Mouse (Mus musculus): ENCODE measurements at regions not wholly inside any gene's neighbourhood (a gene's known extent, or its start where the extent isn't known, plus 50 kb on each side); places are given as distances from the start of the nearest gene placed in this dataset.

GRCm38 (mm10) chr6:120614526-120614925 lies 51.6 kb upstream of the Cecr2 start:
- H3K27ac ChIP-seq (ENCODE audit: low read depth, low read length) = no peak overlapping the region
- ATAC-seq = no peak
- H3K27me3 ChIP-seq (replicated peaks; ENCODE audit: control insufficient read depth, insufficient read depth, low read length) = no peaks in the 10 kb centered on the region
- H3K4me2 ChIP-seq (ENCODE audit: low read length) = no peak overlapping the region
- no peak overlapping the region for H3K9ac ChIP-seq (ENCODE audit: low read length)
- no peaks in the 10 kb centered on the region for H3K4me1 ChIP-seq (ENCODE audit: control insufficient read depth, insufficient read depth, low read length)
- WGBS = 94% methylated on average over 3 of the region's 3 CpGs
- H3K9me3 ChIP-seq (replicated peaks; ENCODE audit: control insufficient read depth, low read length) = no peaks in the 10 kb centered on the region
- H3K4me3 ChIP-seq (ENCODE audit: low read depth, low read length) = no peak overlapping the region
- DNase-seq (ENCODE audit: low spot score) = no peak
- H3K36me3 ChIP-seq (ENCODE audit: control insufficient read depth, insufficient read depth, low read length) = no peaks in the 10 kb centered on the region

- H3K9ac ChIP-seq (ENCODE audit: low read length) = no peak overlapping the region
- no peak overlapping the region for H3K4me2 ChIP-seq (ENCODE audit: low read length)
- ATAC-seq = no peak
Observed at GRCm38 (mm10) chr6:120612346-120612745, 53.8 kb upstream of the Cecr2 start.

GRCm38 (mm10) chr6:120609858-120610257 lies 56.3 kb upstream of the Cecr2 start:
- Histone ChIP-seq H3K4me1 (ENCODE audit: control insufficient read depth, insufficient read depth, low read length) (no peaks in the 10 kb centered on the region), H3K36me3 (ENCODE audit: control insufficient read depth, insufficient read depth, low read length) (no peaks in the 10 kb centered on the region), H3K27ac (ENCODE audit: low read depth, low read length) (no peak overlapping the region), H3K9me3 (replicated peaks; ENCODE audit: control insufficient read depth, low read length) (no peaks in the 10 kb centered on the region), H3K4me3 (ENCODE audit: low read depth, low read length) (no peak overlapping the region), H3K27me3 (replicated peaks; ENCODE audit: control insufficient read depth, insufficient read depth, low read length) (no peaks in the 10 kb centered on the region), H3K9ac (ENCODE audit: low read length) (no peak overlapping the region), H3K4me2 (ENCODE audit: low read length) (no peak overlapping the region)
- WGBS = 80% methylated on average over 4 of the region's 4 CpGs
- DNase-seq (ENCODE audit: low spot score) = no peak
- ATAC-seq = no peak

More at GRCm38 (mm10) chr6:120612346-120612745, 53.8 kb upstream of the Cecr2 start:
- no peaks in the 10 kb centered on the region for H3K4me1 ChIP-seq (ENCODE audit: control insufficient read depth, insufficient read depth, low read length)
- WGBS = 81% methylated on average over 7 of the region's 7 CpGs
- no peak overlapping the region for H3K4me3 ChIP-seq (ENCODE audit: low read depth, low read length)
- DNase-seq (ENCODE audit: low spot score) = no peak
- no peaks in the 10 kb centered on the region for H3K9me3 ChIP-seq (replicated peaks; ENCODE audit: control insufficient read depth, low read length)
- H3K27ac ChIP-seq (ENCODE audit: low read depth, low read length) = no peak overlapping the region
- no peaks in the 10 kb centered on the region for H3K36me3 ChIP-seq (ENCODE audit: control insufficient read depth, insufficient read depth, low read length)
- H3K27me3 ChIP-seq (replicated peaks; ENCODE audit: control insufficient read depth, insufficient read depth, low read length) = no peaks in the 10 kb centered on the region

- 94% methylated on average over 2 of the region's 2 CpGs for WGBS
- Histone ChIP-seq H3K4me2 (ENCODE audit: low read length) (no peak overlapping the region), H3K27ac (ENCODE audit: low read depth, low read length) (no peak overlapping the region), H3K4me1 (ENCODE audit: control insufficient read depth, insufficient read depth, low read length) (peaks cover 5% of the 10 kb centered on the region; the same call in 1 of the 2 replicates), H3K9ac (ENCODE audit: low read length) (no peak overlapping the region), H3K36me3 (ENCODE audit: control insufficient read depth, insufficient read depth, low read length) (no peaks in the 10 kb centered on the region), H3K9me3 (replicated peaks; ENCODE audit: control insufficient read depth, low read length) (no peaks in the 10 kb centered on the region), H3K4me3 (ENCODE audit: low read depth, low read length) (no peak overlapping the region), H3K27me3 (replicated peaks; ENCODE audit: control insufficient read depth, insufficient read depth, low read length) (no peaks in the 10 kb centered on the region)
- ATAC-seq (no peak), DNase-seq (ENCODE audit: low spot score) (no peak)
Observed at GRCm38 (mm10) chr6:120605471-120605870, 60.7 kb upstream of the Cecr2 start.

- peak; percentile 66 for DNase-seq (ENCODE audit: low spot score)
- no peak overlapping the region for H3K9ac ChIP-seq (ENCODE audit: low read length)
Observed at GRCm38 (mm10) chr6:120604020-120604958, 61.9 kb upstream of the Cecr2 start.

GRCm38 (mm10) chr6:120603454-120603853 lies 62.7 kb upstream of the Cecr2 start:
- H3K36me3 ChIP-seq (ENCODE audit: control insufficient read depth, insufficient read depth, low read length) = no peaks in the 10 kb centered on the region
- no peaks in the 10 kb centered on the region for H3K27me3 ChIP-seq (replicated peaks; ENCODE audit: control insufficient read depth, insufficient read depth, low read length)
- H3K27ac ChIP-seq (ENCODE audit: low read depth, low read length) = no peak overlapping the region
- WGBS = 45% methylated on average over 2 of the region's 2 CpGs
- H3K4me2 ChIP-seq (ENCODE audit: low read length) = no peak overlapping the region
- H3K4me3 ChIP-seq (ENCODE audit: low read depth, low read length) = no peak overlapping the region
- peaks cover 5% of the 10 kb centered on the region; the same call in 1 of the 2 replicates for H3K4me1 ChIP-seq (ENCODE audit: control insufficient read depth, insufficient read depth, low read length)
- H3K9ac ChIP-seq (ENCODE audit: low read length) = no peak overlapping the region
- ATAC-seq (no peak), DNase-seq (ENCODE audit: low spot score) (peak; percentile 25)
- no peaks in the 10 kb centered on the region for H3K9me3 ChIP-seq (replicated peaks; ENCODE audit: control insufficient read depth, low read length)

More at GRCm38 (mm10) chr6:120604020-120604958, 61.9 kb upstream of the Cecr2 start:
- Histone ChIP-seq H3K36me3 (ENCODE audit: control insufficient read depth, insufficient read depth, low read length) (no peaks in the 10 kb centered on the region), H3K27ac (ENCODE audit: low read depth, low read length) (no peak overlapping the region), H3K4me2 (ENCODE audit: low read length) (no peak overlapping the region), H3K4me1 (ENCODE audit: control insufficient read depth, insufficient read depth, low read length) (peaks cover 5% of the 10 kb centered on the region; the same call in 1 of the 2 replicates), H3K9me3 (replicated peaks; ENCODE audit: control insufficient read depth, low read length) (no peaks in the 10 kb centered on the region), H3K4me3 (ENCODE audit: low read depth, low read length) (no peak overlapping the region), H3K27me3 (replicated peaks; ENCODE audit: control insufficient read depth, insufficient read depth, low read length) (no peaks in the 10 kb centered on the region)
- WGBS = 26% methylated on average over 6 of the region's 6 CpGs
- ATAC-seq = peak; percentile 91

GRCm38 (mm10) chr6:120600376-120600775 lies 65.8 kb upstream of the Cecr2 start:
- no peak overlapping the region for H3K4me2 ChIP-seq (ENCODE audit: low read length)
- no peaks in the 10 kb centered on the region for H3K9me3 ChIP-seq (replicated peaks; ENCODE audit: control insufficient read depth, low read length)
- peaks cover 5% of the 10 kb centered on the region; the same call in 1 of the 2 replicates for H3K4me1 ChIP-seq (ENCODE audit: control insufficient read depth, insufficient read depth, low read length)
- H3K27me3 ChIP-seq (replicated peaks; ENCODE audit: control insufficient read depth, insufficient read depth, low read length) = no peaks in the 10 kb centered on the region
- WGBS = 78% methylated on average over 2 of the region's 2 CpGs
- ATAC-seq (no peak), DNase-seq (ENCODE audit: low spot score) (no peak)
- no peaks in the 10 kb centered on the region for H3K36me3 ChIP-seq (ENCODE audit: control insufficient read depth, insufficient read depth, low read length)
- no peak overlapping the region for H3K4me3 ChIP-seq (ENCODE audit: low read depth, low read length)
- H3K9ac ChIP-seq (ENCODE audit: low read length) = no peak overlapping the region
- no peak overlapping the region for H3K27ac ChIP-seq (ENCODE audit: low read depth, low read length)

- 65% methylated on average over 2 of the region's 2 CpGs for WGBS
- ATAC-seq = no peak
- H3K4me3 ChIP-seq (ENCODE audit: low read depth, low read length) = no peak overlapping the region
- H3K27ac ChIP-seq (ENCODE audit: low read depth, low read length) = no peak overlapping the region
- no peak for DNase-seq (ENCODE audit: low spot score)
- H3K9me3 ChIP-seq (replicated peaks; ENCODE audit: control insufficient read depth, low read length) = no peaks in the 10 kb centered on the region
- no peaks in the 10 kb centered on the region for H3K36me3 ChIP-seq (ENCODE audit: control insufficient read depth, insufficient read depth, low read length)
- H3K4me2 ChIP-seq (ENCODE audit: low read length) = no peak overlapping the region
- no peaks in the 10 kb centered on the region for H3K4me1 ChIP-seq (ENCODE audit: control insufficient read depth, insufficient read depth, low read length)
- H3K27me3 ChIP-seq (replicated peaks; ENCODE audit: control insufficient read depth, insufficient read depth, low read length) = no peaks in the 10 kb centered on the region
- H3K9ac ChIP-seq (ENCODE audit: low read length) = no peak overlapping the region
Observed at GRCm38 (mm10) chr6:120598471-120598870, 67.4 kb upstream of the Hdhd5 start.

- Histone ChIP-seq H3K9me3 (replicated peaks; ENCODE audit: control insufficient read depth, low read length) (no peaks in the 10 kb centered on the region), H3K27me3 (replicated peaks; ENCODE audit: control insufficient read depth, insufficient read depth, low read length) (no peaks in the 10 kb centered on the region)
- no peak for ATAC-seq
Observed at GRCm38 (mm10) chr6:120597887-120598286, 66.8 kb upstream of the Hdhd5 start.

More at GRCm38 (mm10) chr6:120597887-120598286, 66.8 kb upstream of the Hdhd5 start:
- Histone ChIP-seq H3K9ac (ENCODE audit: low read length) (no peak overlapping the region), H3K4me2 (ENCODE audit: low read length) (no peak overlapping the region), H3K36me3 (ENCODE audit: control insufficient read depth, insufficient read depth, low read length) (no peaks in the 10 kb centered on the region), H3K27ac (ENCODE audit: low read depth, low read length) (no peak overlapping the region), H3K4me3 (ENCODE audit: low read depth, low read length) (no peak overlapping the region), H3K4me1 (ENCODE audit: control insufficient read depth, insufficient read depth, low read length) (no peaks in the 10 kb centered on the region)
- WGBS = 28% methylated on average over 3 of the region's 3 CpGs
- no peak for DNase-seq (ENCODE audit: low spot score)

Data from forebrain, embryonic 14.5 days (tissue).